Mouse (Mus musculus): ENCODE data around the gene Fgf15. TPM values are rescaled to one million over a fixed set of nuclear protein-coding genes. Genes with fewer than 3 reads are reported as not detected.

Fgf15 gene
- polyA plus RNA-seq (2012), result not detected in 2 replicates

GRCm38 (mm10) chr7:144896294-144897218 lies at the start of gene Fgf15:
Gene Fgf15 (plus strand): TSS chr7:144896531.
- H3K36me3 ChIP-seq (ENCODE audit: control insufficient read depth), result no peaks in the 10 kb centered on the region
- H3K4me1 ChIP-seq (ENCODE audit: control insufficient read depth), result peaks cover 24% of the 10 kb centered on the region
- peaks cover 76% of the 10 kb centered on the region for H3K27me3 ChIP-seq (ENCODE audit: control insufficient read depth)
- TF ChIP-seq GATA1 (IDR thresholded peaks at IDR 0.05; ENCODE audit: low read length) (no peak), TAL1 (IDR thresholded peaks at IDR 0.05; ENCODE audit: low read length) (no peak)
- H3K4me3 ChIP-seq (replicated peaks), result peak within 1 kb of the TSS; percentile 47
- H3K9me3 ChIP-seq (ENCODE audit: control insufficient read depth, low read length), result peaks cover 8% of the 10 kb centered on the region; the same call in 1 of the 2 replicates

DNA sequence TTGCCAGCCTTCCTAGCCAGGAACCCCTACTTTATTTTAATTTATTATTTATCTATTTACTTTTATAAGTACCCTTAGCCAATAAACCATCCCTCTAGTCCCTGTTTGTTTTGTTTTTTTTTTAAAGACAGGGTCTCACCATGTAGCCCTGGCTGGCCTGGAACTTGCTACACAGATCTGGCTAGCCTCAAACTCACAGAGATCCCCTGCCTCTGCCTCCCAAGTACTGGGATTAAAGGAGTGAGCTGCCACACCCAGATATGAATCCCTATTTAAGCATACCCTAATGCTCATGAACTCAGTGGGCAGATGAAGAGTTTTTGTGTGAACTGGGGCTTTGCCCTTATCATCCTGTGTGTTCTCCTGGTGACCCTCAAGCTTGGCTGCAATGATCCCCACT lies 49.3 kb upstream of the Fgf15 start, which contains the start of gene Fgf4:
Fgf4 (plus strand) TSS at position 301 of the 400 bp plus-strand sequence.
- H3K27me3 ChIP-seq (ENCODE audit: control insufficient read depth), result peaks cover 21% of the 10 kb centered on the region
- no peak for TF ChIP-seq TAL1 (IDR thresholded peaks at IDR 0.05; ENCODE audit: low read length)
- no peak for TF ChIP-seq GATA1 (IDR thresholded peaks at IDR 0.05; ENCODE audit: low read length)

DNA sequence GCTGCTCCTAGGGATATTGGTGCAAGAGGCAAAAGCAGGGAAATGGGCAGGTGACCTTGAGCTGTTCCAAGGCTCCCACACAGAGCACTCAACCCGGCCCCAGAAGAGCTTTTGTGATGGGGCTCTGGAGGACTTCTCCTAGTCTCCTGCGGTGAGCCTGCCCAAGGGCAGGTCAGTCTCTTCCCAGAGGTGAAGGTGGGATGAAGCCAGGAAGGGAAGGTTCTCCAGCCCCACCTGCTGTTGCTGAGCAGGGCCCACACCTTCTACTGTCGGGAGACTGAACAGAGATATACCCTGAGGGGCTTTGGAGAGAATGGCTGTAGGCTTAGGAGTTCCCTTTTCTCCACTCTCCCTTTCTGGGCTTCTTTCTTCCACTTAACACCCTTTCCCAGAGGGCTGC lies 45.0 kb upstream of the Fgf15 start:
- Histone ChIP-seq H3K4me1 (ENCODE audit: control insufficient read depth) (no peaks in the 10 kb centered on the region), H3K36me3 (ENCODE audit: control insufficient read depth) (no peaks in the 10 kb centered on the region), H3K9me3 (ENCODE audit: control insufficient read depth, low read length) (no peaks in the 10 kb centered on the region), H3K4me3 (replicated peaks) (no peak overlapping the region), H3K27me3 (ENCODE audit: control insufficient read depth) (peaks cover 4% of the 10 kb centered on the region; the same call in 1 of the 2 replicates)
- TF ChIP-seq TAL1 (IDR thresholded peaks at IDR 0.05; ENCODE audit: low read length) (no peak), GATA1 (IDR thresholded peaks at IDR 0.05; ENCODE audit: low read length) (no peak)

More for the DNA sequence above, 49.3 kb upstream of the Fgf15 start, which contains the start of gene Fgf4:
- no peaks in the 10 kb centered on the region for H3K9me3 ChIP-seq (ENCODE audit: control insufficient read depth, low read length)
- H3K4me3 ChIP-seq (replicated peaks), result no peak within 1 kb of the TSS
- H3K4me1 ChIP-seq (ENCODE audit: control insufficient read depth), result no peaks in the 10 kb centered on the region
- H3K36me3 ChIP-seq (ENCODE audit: control insufficient read depth), result no peaks in the 10 kb centered on the region

GRCm38 (mm10) chr7:144854966-144855365 lies 41.4 kb upstream of the Fgf15 start:
- Histone ChIP-seq H3K27me3 (ENCODE audit: control insufficient read depth) (peaks cover 21% of the 10 kb centered on the region), H3K9me3 (ENCODE audit: control insufficient read depth, low read length) (no peaks in the 10 kb centered on the region), H3K4me1 (ENCODE audit: control insufficient read depth) (no peaks in the 10 kb centered on the region), H3K4me3 (replicated peaks) (no peak overlapping the region), H3K36me3 (ENCODE audit: control insufficient read depth) (no peaks in the 10 kb centered on the region)
- TF ChIP-seq GATA1 (IDR thresholded peaks at IDR 0.05; ENCODE audit: low read length) (no peak), TAL1 (IDR thresholded peaks at IDR 0.05; ENCODE audit: low read length) (no peak)

DNA sequence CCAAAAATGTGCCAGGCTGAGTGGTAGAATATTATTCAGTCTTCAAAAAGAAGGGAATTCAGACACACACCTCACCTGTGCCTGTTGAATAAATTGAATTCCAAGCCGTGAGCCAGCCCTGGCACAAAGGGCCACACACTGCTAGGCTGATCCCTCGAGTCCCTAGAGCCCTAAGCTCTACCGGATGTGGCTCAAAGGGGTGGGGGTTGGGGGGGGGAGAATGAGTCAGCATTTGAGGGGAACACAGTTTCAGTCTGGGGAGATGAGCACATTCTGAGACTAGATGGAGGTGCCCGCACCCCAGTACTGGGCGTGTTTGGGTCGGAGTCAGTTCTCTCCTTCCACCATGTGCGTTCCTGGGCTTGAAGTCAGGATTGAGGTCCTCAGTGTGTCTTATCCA lies 39.2 kb upstream of the Fgf15 start:
- no peaks in the 10 kb centered on the region for H3K36me3 ChIP-seq (ENCODE audit: control insufficient read depth)
- H3K27me3 ChIP-seq (ENCODE audit: control insufficient read depth), result peaks cover 42% of the 10 kb centered on the region
- no peaks in the 10 kb centered on the region for H3K4me1 ChIP-seq (ENCODE audit: control insufficient read depth)
- TF ChIP-seq TAL1 (IDR thresholded peaks at IDR 0.05; ENCODE audit: low read length) (no peak), GATA1 (IDR thresholded peaks at IDR 0.05; ENCODE audit: low read length) (no peak)
- H3K4me3 ChIP-seq (replicated peaks), result no peak overlapping the region
- peaks cover 6% of the 10 kb centered on the region; the same call in 1 of the 2 replicates for H3K9me3 ChIP-seq (ENCODE audit: control insufficient read depth, low read length)

DNA sequence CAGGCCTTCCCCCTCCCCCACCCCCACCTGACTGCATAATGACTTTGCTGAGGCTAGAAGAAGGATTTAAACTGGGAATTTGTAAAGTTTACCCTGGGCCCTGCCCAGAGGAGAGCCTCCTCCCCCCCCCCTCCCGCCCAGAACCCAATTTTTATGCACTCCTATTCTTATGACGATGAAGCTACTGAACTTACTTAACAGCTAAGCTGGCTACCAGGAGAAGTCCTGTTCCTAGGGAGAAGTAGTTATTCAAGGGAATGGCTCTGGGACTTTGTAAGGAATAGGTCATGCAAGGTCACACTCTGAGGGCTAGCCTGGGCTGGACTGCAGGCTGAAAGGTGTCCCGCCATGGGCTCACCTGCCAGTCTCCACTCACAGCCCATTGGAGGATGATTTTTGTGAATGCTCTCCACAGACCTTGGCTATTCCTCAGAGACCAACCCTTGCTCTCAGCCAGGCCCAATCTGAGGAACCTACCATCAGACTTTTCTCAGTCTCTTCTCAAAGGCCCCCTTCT lies 38.4 kb upstream of the Fgf15 start:
- H3K36me3 ChIP-seq (ENCODE audit: control insufficient read depth), result no peaks in the 10 kb centered on the region
- H3K9me3 ChIP-seq (ENCODE audit: control insufficient read depth, low read length), result peaks cover 6% of the 10 kb centered on the region; the same call in 1 of the 2 replicates
- peaks cover 49% of the 10 kb centered on the region for H3K27me3 ChIP-seq (ENCODE audit: control insufficient read depth)
- TF ChIP-seq TAL1 (IDR thresholded peaks at IDR 0.05; ENCODE audit: low read length) (no peak), GATA1 (IDR thresholded peaks at IDR 0.05; ENCODE audit: low read length) (no peak)
- H3K4me3 ChIP-seq (replicated peaks), result no peak overlapping the region
- H3K4me1 ChIP-seq (ENCODE audit: control insufficient read depth), result no peaks in the 10 kb centered on the region

- no peak for TF ChIP-seq GATA1 (IDR thresholded peaks at IDR 0.05; ENCODE audit: low read length)
- no peak for TF ChIP-seq TAL1 (IDR thresholded peaks at IDR 0.05; ENCODE audit: low read length)
- Histone ChIP-seq H3K9me3 (ENCODE audit: control insufficient read depth, low read length) (peaks cover 6% of the 10 kb centered on the region; the same call in 1 of the 2 replicates), H3K36me3 (ENCODE audit: control insufficient read depth) (no peaks in the 10 kb centered on the region), H3K4me1 (ENCODE audit: control insufficient read depth) (no peaks in the 10 kb centered on the region), H3K4me3 (replicated peaks) (no peak overlapping the region), H3K27me3 (ENCODE audit: control insufficient read depth) (peaks cover 57% of the 10 kb centered on the region)
Observed at GRCm38 (mm10) chr7:144858702-144859101, 37.6 kb upstream of the Fgf15 start.

DNA sequence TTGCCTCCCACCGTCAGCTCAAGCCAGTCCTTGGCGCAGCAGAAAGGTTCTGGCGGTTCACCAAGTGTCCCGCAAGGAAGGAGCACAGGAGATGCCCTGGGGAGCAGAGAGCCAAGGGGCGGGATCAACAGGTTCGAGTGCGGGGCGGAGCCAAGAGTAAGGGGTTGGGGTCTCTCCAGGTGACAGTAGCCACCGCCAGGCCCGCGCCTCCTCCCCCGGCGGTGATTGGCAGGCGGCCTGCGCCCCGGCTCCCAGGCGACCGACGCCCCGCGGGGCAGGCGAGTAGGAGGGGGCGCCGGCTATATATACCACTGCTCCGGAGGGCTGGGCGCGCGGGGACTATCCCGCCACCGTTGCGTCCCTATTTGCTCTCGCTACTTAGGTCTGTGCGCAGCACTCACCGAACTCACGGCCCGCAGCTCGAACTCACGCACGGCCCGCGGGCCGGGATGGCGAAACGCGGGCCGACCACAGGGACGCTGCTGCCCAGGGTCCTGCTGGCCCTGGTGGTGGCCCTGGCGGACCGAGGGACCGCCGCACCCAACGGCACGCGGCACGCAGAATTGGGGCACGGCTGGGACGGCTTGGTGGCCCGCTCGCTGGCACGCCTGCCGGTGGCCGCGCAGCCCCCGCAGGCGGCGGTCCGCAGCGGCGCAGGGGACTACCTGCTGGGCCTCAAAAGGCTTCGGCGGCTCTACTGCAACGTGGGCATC lies 35.1 kb upstream of the Fgf15 start:
- Histone ChIP-seq H3K27me3 (ENCODE audit: control insufficient read depth) (peaks cover 76% of the 10 kb centered on the region), H3K36me3 (ENCODE audit: control insufficient read depth) (no peaks in the 10 kb centered on the region), H3K4me1 (ENCODE audit: control insufficient read depth) (no peaks in the 10 kb centered on the region), H3K4me3 (replicated peaks) (no peak overlapping the region), H3K9me3 (ENCODE audit: control insufficient read depth, low read length) (peaks cover 6% of the 10 kb centered on the region; the same call in 1 of the 2 replicates)
- TF ChIP-seq GATA1 (IDR thresholded peaks at IDR 0.05; ENCODE audit: low read length) (no peak), TAL1 (IDR thresholded peaks at IDR 0.05; ENCODE audit: low read length) (no peak)

GRCm38 (mm10) chr7:144861769-144862070 lies 34.6 kb upstream of the Fgf15 start:
- Histone ChIP-seq H3K27me3 (ENCODE audit: control insufficient read depth) (peaks cover 80% of the 10 kb centered on the region), H3K4me3 (replicated peaks) (no peak overlapping the region), H3K36me3 (ENCODE audit: control insufficient read depth) (no peaks in the 10 kb centered on the region), H3K9me3 (ENCODE audit: control insufficient read depth, low read length) (peaks cover 6% of the 10 kb centered on the region; the same call in 1 of the 2 replicates), H3K4me1 (ENCODE audit: control insufficient read depth) (no peaks in the 10 kb centered on the region)
- no peak for TF ChIP-seq TAL1 (IDR thresholded peaks at IDR 0.05; ENCODE audit: low read length)
